Mouse (Mus musculus): ENCODE data around the gene Cda.
A peak's percentile ranks its signal among the peaks of the same experiment; 100 is the strongest.

Cda gene

GRCm38 (mm10) chr4:138307025-138307424 is 60.8 kb downstream of the Cda start:
- DNase-seq (ENCODE audit: low spot score in 2 of 2), result no peak

GRCm38 (mm10) chr4:138304340-138305104 is 63.3 kb downstream of the Cda start, which contains the start of gene Ddost:
Ddost (plus strand) TSS chr4:138304730.
- peak; percentile 97 to 98 for DNase-seq (ENCODE audit: low spot score in 2 of 2)

- DNase-seq (ENCODE audit: low spot score in 2 of 2), result no peak
Observed at GRCm38 (mm10) chr4:138303742-138304141, 64.0 kb downstream of the Cda start.

GRCm38 (mm10) chr4:138303011-138303410 is 64.8 kb downstream of the Cda start:
- DNase-seq (ENCODE audit: low spot score in 2 of 2), result no peak

- no peak for DNase-seq (ENCODE audit: low spot score in 2 of 2)
Observed at GRCm38 (mm10) chr4:138301271-138301780, 66.5 kb downstream of the Cda start.

- no peak for DNase-seq (ENCODE audit: low spot score in 2 of 2)
Observed at GRCm38 (mm10) chr4:138293949-138294550, 73.7 kb downstream of the Cda start.

- DNase-seq (ENCODE audit: low spot score in 2 of 2), result no peak
Observed at GRCm38 (mm10) chr4:138293261-138293948, 74.4 kb downstream of the Cda start.

GRCm38 (mm10) chr4:138292028-138292427 is 75.8 kb downstream of the Cda start:
- DNase-seq (ENCODE audit: low spot score in 2 of 2), result no peak

- DNase-seq (ENCODE audit: low spot score in 2 of 2), result no peak
Observed at GRCm38 (mm10) chr4:138288691-138289090, 79.1 kb downstream of the Cda start.

All from urinary bladder, postnatal 4 days (tissue).